Comparison of ENCODE assay signal across 8 mouse cellular contexts in genomic region chr15:84065140-84065539, GRCm38 (mm10). TPM values are rescaled to one million over a fixed set of nuclear protein-coding genes. Genes with fewer than 3 reads are reported as not detected.
DNase-seq lines count a peak whose midpoint lies in the region; ATAC-seq and TF ChIP-seq lines count a peak whose summit lies in the region.

Gene Efcab6, minus strand, starts transcription at chr15:84065379.

- TF ChIP-seq CTCF in G1E (IDR thresholded peaks at IDR 0.05; ENCODE audit: low read depth, low read length): no peak
- no peak for TF ChIP-seq CTCF in testis, adult 2 months (IDR thresholded peaks at IDR 0.05; ENCODE audit: control insufficient read depth, insufficient read depth, insufficient replicate concordance, low read depth, low read length)

- peak within 1 kb of the TSS; percentile 4; the same call in 1 of the 2 replicates for H3K4me3 ChIP-seq in G1E (ENCODE audit: low read depth, low read length)
- H3K4me3 ChIP-seq in hindbrain, embryonic 10.5 days: peak within 1 kb of the TSS; percentile 50
- peak within 1 kb of the TSS; percentile 33 for H3K4me3 ChIP-seq in midbrain, embryonic 11.5 days (ENCODE audit: low read depth, low read length)
- peak within 1 kb of the TSS; percentile 83 for H3K4me3 ChIP-seq in testis, adult 2 months (ENCODE audit: control insufficient read depth, low read depth, low read length)

- no peak for ATAC-seq in G1E (ENCODE audit: extremely low read depth, insufficient number of reproducible peaks, low FRiP score, poor library complexity, severe bottlenecking)
- peak; percentile 64; the same call in 1 of the 2 replicates for ATAC-seq in midbrain, embryonic 11.5 days (ENCODE audit: low FRiP score)

- TF ChIP-seq POLR2A in testis, adult 2 months (IDR thresholded peaks at IDR 0.05; ENCODE audit: control insufficient read depth, low read depth, low read length): no peak

- no peaks in the 10 kb centered on the region for H3K27me3 ChIP-seq in G1E (ENCODE audit: insufficient read depth, low read length)
- H3K27me3 ChIP-seq in hindbrain, embryonic 10.5 days (ENCODE audit: insufficient read depth, poor library complexity, severe bottlenecking): peaks cover 40% of the 10 kb centered on the region
- H3K27me3 ChIP-seq in midbrain, embryonic 11.5 days (ENCODE audit: control insufficient read depth, insufficient read depth, low read length): peaks cover 12% of the 10 kb centered on the region
- H3K27me3 ChIP-seq in testis, adult 2 months (ENCODE audit: control insufficient read depth, insufficient read depth, low read length): no peaks in the 10 kb centered on the region

- peak within 1 kb of the TSS; percentile 63 for H3K4me2 ChIP-seq in midbrain, embryonic 11.5 days

- 0 out of 2 replicates have a peak within 1 kb of the TSS, but pooled peaks have one; percentile 36 for H3K9ac ChIP-seq in midbrain, embryonic 11.5 days (ENCODE audit: low read length)

- peaks cover 81% of the 10 kb centered on the region for H3K9me3 ChIP-seq in G1E (replicated peaks)
- 0 out of 2 replicates have a peak, but pooled peaks cover 4% of the 10 kb centered on the region for H3K9me3 ChIP-seq in hindbrain, embryonic 10.5 days
- no peaks in the 10 kb centered on the region for H3K9me3 ChIP-seq in midbrain, embryonic 11.5 days (ENCODE audit: control insufficient read depth, low read length)

- no peak within 1 kb of the TSS for H3K27ac ChIP-seq in hindbrain, embryonic 10.5 days
- no peak within 1 kb of the TSS for H3K27ac ChIP-seq in midbrain, embryonic 11.5 days (ENCODE audit: low read depth, low read length)
- no peak within 1 kb of the TSS for H3K27ac ChIP-seq in testis, adult 2 months (ENCODE audit: control insufficient read depth, insufficient read depth, low read depth, low read length)

- peak; percentile 17 for DNase-seq in adrenal gland, postnatal 14 days
- no peak for DNase-seq in adrenal gland, adult 2 months
- DNase-seq in G1E (ENCODE audit: low spot score): no peak
- peak; percentile 66 for DNase-seq in hindbrain, embryonic 10.5 days (ENCODE audit: low spot score)
- DNase-seq in midbrain, embryonic 11.5 days (ENCODE audit: low spot score, missing footprints): no peak
- no peak for DNase-seq in urinary bladder, adult 18-20 months (ENCODE audit: low spot score in 2 of 2)
- no peak for DNase-seq in c-Kit-positive CD71-positive TER-119-positive erythroid progenitor cells, embryonic 14.5 days (ENCODE audit: low spot score)

- no peaks in the 10 kb centered on the region for H3K4me1 ChIP-seq in G1E (ENCODE audit: insufficient read depth, low read depth, low read length)
- H3K4me1 ChIP-seq in hindbrain, embryonic 10.5 days (replicated peaks): peaks cover 20% of the 10 kb centered on the region
- H3K4me1 ChIP-seq in midbrain, embryonic 11.5 days (ENCODE audit: control insufficient read depth, insufficient read depth, low read length): peaks cover 8% of the 10 kb centered on the region
- peaks cover 9% of the 10 kb centered on the region for H3K4me1 ChIP-seq in testis, adult 2 months (ENCODE audit: control insufficient read depth, insufficient read depth, low read length)

- no peaks in the 10 kb centered on the region for H3K36me3 ChIP-seq in G1E (replicated peaks)
- no peaks in the 10 kb centered on the region for H3K36me3 ChIP-seq in hindbrain, embryonic 10.5 days
- no peaks in the 10 kb centered on the region for H3K36me3 ChIP-seq in midbrain, embryonic 11.5 days (ENCODE audit: control insufficient read depth, insufficient read depth, low read length)
- H3K36me3 ChIP-seq in testis, adult 2 months (ENCODE audit: control insufficient read depth, insufficient read depth, low read length): no peaks in the 10 kb centered on the region

- WGBS in hindbrain, embryonic 10.5 days: 2% methylated on average over 29 of the region's 29 CpGs
- 2% methylated on average over 28 of the region's 29 CpGs for WGBS in midbrain, embryonic 11.5 days

RNA-seq across cellular contexts. Expression of gene Efcab6, which starts in this region (rescaled TPM):
- not detected in 2 replicates for total RNA-seq in adrenal gland, postnatal 14 days (2021)
- total RNA-seq in adrenal gland, adult 2 months (2021): under 1 TPM in 1 of 2 experiments, not detected in 1; 0.21 TPM
- not detected in 2 replicates for polyA plus RNA-seq in adrenal gland, adult 2 months (2012; rRNA removed)
- not detected in 2 replicates for total RNA-seq in G1E (2014; fragmentation: Nextera tagmentation)
- total RNA-seq in G1E (2017): not detected in 2 replicates
- not detected in 2 replicates for polyA plus RNA-seq in G1E (2012)
- polyA plus RNA-seq in hindbrain, embryonic 10.5 days (2016; fragmentation: Nextera tagmentation; extraction: Ambion mirVana): 0.22 and 0.32 TPM in 2 replicates
- 0.29 TPM in 1 of 2 replicates, not detected in the other for polyA plus RNA-seq in midbrain, embryonic 11.5 days (2014; fragmentation: Nextera tagmentation; extraction: Ambion mirVana)
- 215 and 237 TPM in 2 replicates for polyA plus RNA-seq in testis, adult 2 months (2012; rRNA removed)

Comparison
In these comparisons a context has a peak if more than half of its experiments do, and no peak if none do; other contexts are left out.
1. RNA of gene Efcab6 (polyA plus RNA-seq): 215 to 237 TPM in testis, adult 2 months; 0.29 TPM in midbrain, embryonic 11.5 days, 0.22 to 0.32 TPM in hindbrain, embryonic 10.5 days, not detected in adrenal gland, adult 2 months and not detected in G1E; every median in the first group is over 100 times any median in the second.
2. Peak in DNase-seq in adrenal gland, postnatal 14 days; RNA of the gene not detected or under 1 TPM.
3. Peak in DNase-seq and H3K4me3 ChIP-seq in hindbrain, embryonic 10.5 days; RNA of the gene not detected or under 1 TPM.
4. Peak in ATAC-seq, H3K4me3 ChIP-seq, H3K9ac ChIP-seq and H3K4me2 ChIP-seq in midbrain, embryonic 11.5 days; RNA of the gene not detected or under 1 TPM.
5. H3K4me3 ChIP-seq: peak in every context shown above with its lines; median percentile 83 in testis, adult 2 months; 50 in hindbrain, embryonic 10.5 days; 33 in midbrain, embryonic 11.5 days; 4 in G1E.